Mouse (Mus musculus): ENCODE measurements around the gene Card10. TPM values are rescaled to one million over a fixed set of nuclear protein-coding genes. Genes with fewer than 3 reads are reported as not detected.
"Not testable (repeated sequence)": the region's sequence is repeated elsewhere in the genome, so short reads cannot be mapped to it uniquely, and the experiment has no call there.

The Card10 gene
- 6.4 and 7.4 TPM in 2 replicates for polyA plus RNA-seq (2012; rRNA removed)

GRCm38 (mm10) chr15:78802776-78803391 lies at the start of gene Card10:
Card10 (minus strand) TSS chr15:78803042.
- Histone ChIP-seq H3K4me3 (ENCODE audit: extremely low read depth, insufficient read depth, insufficient read length) (peak within 1 kb of the TSS; percentile 61), H3K27ac (ENCODE audit: insufficient read depth, low read length) (peak within 1 kb of the TSS; percentile 33), H3K4me1 (ENCODE audit: control insufficient read depth, insufficient read depth, insufficient read length) (peaks cover 12% of the 10 kb centered on the region), H3K27me3 (ENCODE audit: control insufficient read depth, insufficient read depth, low read length) (peaks cover 10% of the 10 kb centered on the region; the same call in 1 of the 2 replicates), H3K36me3 (ENCODE audit: control insufficient read depth, insufficient read depth, low read length) (no peaks in the 10 kb centered on the region)
- TF ChIP-seq CTCF (IDR thresholded peaks at IDR 0.05; ENCODE audit: extremely low read depth, insufficient read depth, insufficient read length, insufficient replicate concordance), result no peak
- TF ChIP-seq POLR2A (IDR thresholded peaks at IDR 0.05; ENCODE audit: low read depth, low read length), result no peak
- peak in 1 of 2 experiments; percentile 40 for DNase-seq (ENCODE audit: low read depth in 1 of 2, low spot score in 2 of 2)
- 4% methylated on average over 53 of the region's 70 CpGs for WGBS

GRCm38 (mm10) chr15:78851505-78852153 lies 48.8 kb upstream of the Card10 start:
- DNase-seq (ENCODE audit: low read depth in 1 of 2, low spot score in 2 of 2), result peak; percentile 65 to 83
- Histone ChIP-seq H3K36me3 (ENCODE audit: control insufficient read depth, insufficient read depth, low read length) (no peaks in the 10 kb centered on the region), H3K27me3 (ENCODE audit: control insufficient read depth, insufficient read depth, low read length) (no peaks in the 10 kb centered on the region), H3K27ac (ENCODE audit: insufficient read depth, low read length) (no peak overlapping the region), H3K4me3 (ENCODE audit: extremely low read depth, insufficient read depth, insufficient read length) (no peak overlapping the region), H3K4me1 (ENCODE audit: control insufficient read depth, insufficient read depth, insufficient read length) (no peaks in the 10 kb centered on the region)
- 13% methylated on average over 13 of the region's 13 CpGs for WGBS
- TF ChIP-seq CTCF (IDR thresholded peaks at IDR 0.05; ENCODE audit: extremely low read depth, insufficient read depth, insufficient read length, insufficient replicate concordance) (peak; percentile 85), POLR2A (IDR thresholded peaks at IDR 0.05; ENCODE audit: low read depth, low read length) (no peak)

GRCm38 (mm10) chr15:78850944-78851343 lies 48.1 kb upstream of the Card10 start:
- H3K27ac ChIP-seq (ENCODE audit: insufficient read depth, low read length), result no peak overlapping the region
- no peaks in the 10 kb centered on the region for H3K36me3 ChIP-seq (ENCODE audit: control insufficient read depth, insufficient read depth, low read length)
- DNase-seq (ENCODE audit: low read depth in 1 of 2, low spot score in 2 of 2), result no peak
- H3K4me1 ChIP-seq (ENCODE audit: control insufficient read depth, insufficient read depth, insufficient read length), result no peaks in the 10 kb centered on the region
- no peaks in the 10 kb centered on the region for H3K27me3 ChIP-seq (ENCODE audit: control insufficient read depth, insufficient read depth, low read length)
- TF ChIP-seq POLR2A (IDR thresholded peaks at IDR 0.05; ENCODE audit: low read depth, low read length) (no peak), CTCF (IDR thresholded peaks at IDR 0.05; ENCODE audit: extremely low read depth, insufficient read depth, insufficient read length, insufficient replicate concordance) (no peak)
- no peak overlapping the region for H3K4me3 ChIP-seq (ENCODE audit: extremely low read depth, insufficient read depth, insufficient read length)
- WGBS, result 73% methylated on average over 6 of the region's 6 CpGs

- TF ChIP-seq CTCF (IDR thresholded peaks at IDR 0.05; ENCODE audit: extremely low read depth, insufficient read depth, insufficient read length, insufficient replicate concordance), result no peak
- TF ChIP-seq POLR2A (IDR thresholded peaks at IDR 0.05; ENCODE audit: low read depth, low read length), result no peak
- H3K27me3 ChIP-seq (ENCODE audit: control insufficient read depth, insufficient read depth, low read length), result no peaks in the 10 kb centered on the region
- H3K27ac ChIP-seq (ENCODE audit: insufficient read depth, low read length), result no peak overlapping the region
- no peaks in the 10 kb centered on the region for H3K36me3 ChIP-seq (ENCODE audit: control insufficient read depth, insufficient read depth, low read length)
- no peak overlapping the region for H3K4me3 ChIP-seq (ENCODE audit: extremely low read depth, insufficient read depth, insufficient read length)
- DNase-seq (ENCODE audit: low read depth in 1 of 2, low spot score in 2 of 2), result no peak
- 69% methylated on average over 15 of the region's 15 CpGs for WGBS
- H3K4me1 ChIP-seq (ENCODE audit: control insufficient read depth, insufficient read depth, insufficient read length), result no peaks in the 10 kb centered on the region
Measured at GRCm38 (mm10) chr15:78850059-78850824, 47.4 kb upstream of the Card10 start.

GRCm38 (mm10) chr15:78849485-78849884 lies 46.6 kb upstream of the Card10 start:
- no peak for DNase-seq (ENCODE audit: low read depth in 1 of 2, low spot score in 2 of 2)
- no peak overlapping the region for H3K27ac ChIP-seq (ENCODE audit: insufficient read depth, low read length)
- no peak overlapping the region for H3K4me3 ChIP-seq (ENCODE audit: extremely low read depth, insufficient read depth, insufficient read length)
- H3K36me3 ChIP-seq (ENCODE audit: control insufficient read depth, insufficient read depth, low read length), result no peaks in the 10 kb centered on the region
- TF ChIP-seq POLR2A (IDR thresholded peaks at IDR 0.05; ENCODE audit: low read depth, low read length) (no peak), CTCF (IDR thresholded peaks at IDR 0.05; ENCODE audit: extremely low read depth, insufficient read depth, insufficient read length, insufficient replicate concordance) (no peak)
- no peaks in the 10 kb centered on the region for H3K27me3 ChIP-seq (ENCODE audit: control insufficient read depth, insufficient read depth, low read length)
- WGBS, result 89% methylated on average over 12 of the region's 12 CpGs
- no peaks in the 10 kb centered on the region for H3K4me1 ChIP-seq (ENCODE audit: control insufficient read depth, insufficient read depth, insufficient read length)

- Histone ChIP-seq H3K4me1 (ENCODE audit: control insufficient read depth, insufficient read depth, insufficient read length) (no peaks in the 10 kb centered on the region), H3K4me3 (ENCODE audit: extremely low read depth, insufficient read depth, insufficient read length) (no peak overlapping the region), H3K27me3 (ENCODE audit: control insufficient read depth, insufficient read depth, low read length) (peaks cover 4% of the 10 kb centered on the region; the same call in 1 of the 2 replicates), H3K36me3 (ENCODE audit: control insufficient read depth, insufficient read depth, low read length) (no peaks in the 10 kb centered on the region), H3K27ac (ENCODE audit: insufficient read depth, low read length) (no peak overlapping the region)
- peak; percentile 26 to 77 for DNase-seq (ENCODE audit: low read depth in 1 of 2, low spot score in 2 of 2)
- 28% methylated on average over 5 of the region's 5 CpGs for WGBS
- TF ChIP-seq POLR2A (IDR thresholded peaks at IDR 0.05; ENCODE audit: low read depth, low read length) (no peak), CTCF (IDR thresholded peaks at IDR 0.05; ENCODE audit: extremely low read depth, insufficient read depth, insufficient read length, insufficient replicate concordance) (peak; percentile 78; the same call in 1 of the 2 replicates)
Measured at GRCm38 (mm10) chr15:78848467-78848866, 45.6 kb upstream of the Card10 start.

- DNase-seq (ENCODE audit: low read depth in 1 of 2, low spot score in 2 of 2); H3K27ac ChIP-seq (ENCODE audit: insufficient read depth, low read length); H3K4me3 ChIP-seq (ENCODE audit: extremely low read depth, insufficient read depth, insufficient read length); H3K4me1 ChIP-seq (ENCODE audit: control insufficient read depth, insufficient read depth, insufficient read length); H3K36me3 ChIP-seq (ENCODE audit: control insufficient read depth, insufficient read depth, low read length): not testable (repeated sequence)
- 92% methylated on average over 7 of the region's 7 CpGs for WGBS
- H3K27me3 ChIP-seq (ENCODE audit: control insufficient read depth, insufficient read depth, low read length), result peaks cover 15% of the 10 kb centered on the region
Measured at GRCm38 (mm10) chr15:78846805-78847204, 44.0 kb upstream of the Card10 start.

All from spleen, adult 2 months (tissue).